11 mouse cellular contexts compared by ENCODE assay signal in the genomic region with DNA sequence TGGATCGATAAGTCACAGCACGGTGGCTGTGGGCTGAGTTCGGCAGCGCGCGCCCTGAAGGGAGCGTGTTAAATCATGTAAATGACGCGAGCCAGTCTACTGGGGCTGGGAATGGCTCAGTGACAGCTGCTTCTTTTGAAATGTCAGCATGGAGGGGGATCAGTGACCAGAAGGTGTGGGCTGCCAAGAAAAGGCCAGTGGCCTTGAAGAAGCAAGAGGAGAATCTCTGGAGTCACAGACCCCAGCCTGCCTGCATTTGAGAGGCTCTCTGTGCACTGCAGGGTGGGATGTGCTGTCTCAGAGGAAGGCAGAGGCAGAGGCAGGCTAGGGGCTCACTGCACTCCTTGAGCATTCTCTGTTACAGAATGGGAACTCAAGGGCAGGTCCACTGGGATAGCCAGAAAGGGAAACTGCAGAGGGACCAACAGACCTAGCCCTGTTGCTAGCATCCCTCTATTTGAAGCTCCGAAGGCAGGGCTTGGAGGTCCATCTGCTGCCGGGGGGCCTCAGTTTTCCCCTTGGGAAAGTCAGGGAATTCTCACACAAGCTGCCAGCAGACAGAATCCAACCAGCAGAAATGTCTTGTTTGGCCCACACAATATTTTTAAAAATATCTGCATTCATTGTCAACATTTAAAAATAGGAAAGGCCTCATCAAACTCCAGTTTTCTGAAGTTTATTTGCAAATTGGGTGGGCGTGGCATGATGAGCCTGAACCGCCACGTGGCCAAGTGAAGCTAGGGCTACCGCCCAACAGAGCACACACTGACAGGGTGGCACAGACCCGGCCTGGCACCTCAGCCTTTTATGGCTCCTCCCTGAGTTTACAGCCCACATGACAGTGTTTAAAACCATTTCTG.
DNase-seq lines count a peak whose midpoint lies in the region; ATAC-seq and TF ChIP-seq lines count a peak whose summit lies in the region.
"Had no signal": no experiment of that assay in that cellular context is flagged by ENCODE, and none has a peak within 500 bp of the region (broad histone marks: within the 10 kb centered on the region; RNA-seq: fewer than 3 reads in every experiment).

No protein-coding gene starts in this region.

- no peak overlapping the region for H3K4me3 ChIP-seq in kidney, postnatal 0 days (replicated peaks; ENCODE audit: low read depth, low read length)
- H3K4me3 ChIP-seq in gastrocnemius, adult 2 months: peak overlapping the region; percentile 24; the same call in 1 of the 2 replicates
- no peak overlapping the region for H3K4me3 ChIP-seq in midbrain, embryonic 12.5 days
- H3K4me3 ChIP-seq: liver, embryonic 15.5 days had no signal

- 35% methylated on average over 16 of the region's 16 CpGs for WGBS in kidney, postnatal 0 days
- WGBS in midbrain, embryonic 12.5 days: 40% methylated on average over 16 of the region's 16 CpGs

- no peaks in the 10 kb centered on the region for H3K36me3 ChIP-seq in kidney, postnatal 0 days (ENCODE audit: insufficient read depth, low read length)
- no peaks in the 10 kb centered on the region for H3K36me3 ChIP-seq in midbrain, embryonic 12.5 days
- H3K36me3 ChIP-seq: G1E; liver, embryonic 15.5 days had no signal

- no peak overlapping the region for H3K4me2 ChIP-seq in kidney, postnatal 0 days (ENCODE audit: low read length)
- H3K4me2 ChIP-seq in midbrain, embryonic 12.5 days (replicated peaks): peak overlapping the region; percentile 7; the same call in 1 of the 2 replicates
- H3K4me2 ChIP-seq: liver, embryonic 15.5 days had no signal

- H3K9me3 ChIP-seq in kidney, postnatal 0 days (replicated peaks; ENCODE audit: low read length): no peaks in the 10 kb centered on the region
- no peaks in the 10 kb centered on the region for H3K9me3 ChIP-seq in midbrain, embryonic 12.5 days
- H3K9me3 ChIP-seq: G1E; liver, embryonic 15.5 days had no signal

- no peak overlapping the region for H3K9ac ChIP-seq in kidney, postnatal 0 days (ENCODE audit: low read depth, low read length)
- H3K9ac ChIP-seq in midbrain, embryonic 12.5 days (replicated peaks): no peak overlapping the region
- H3K9ac ChIP-seq: liver, embryonic 15.5 days had no signal

- intact Hi-C loops in gastrocnemius, adult 2 months (cut with DNase I): no loop called here
- intact Hi-C loops in heart, postnatal 14 days (cut with DNase I): no loop called here

- H3K4me1 ChIP-seq in kidney, postnatal 0 days (replicated peaks; ENCODE audit: insufficient read depth, low read length): no peaks in the 10 kb centered on the region
- H3K4me1 ChIP-seq in midbrain, embryonic 12.5 days: peaks cover 24% of the 10 kb centered on the region
- H3K4me1 ChIP-seq: liver, embryonic 15.5 days had no signal

- DNase-seq in kidney, postnatal 0 days (ENCODE audit: low spot score): peak; percentile 46
- no peak for DNase-seq in kidney, adult 8-10 months
- peak; percentile 80 for DNase-seq in gastrocnemius, adult 2 months
- peak; percentile 24 to 37 for DNase-seq in heart, postnatal 14 days
- DNase-seq in Muller cell, postnatal 12 days (ENCODE audit: inconsistent ontology term): no peak
- DNase-seq in frontal cortex, postnatal 14 days (ENCODE audit: low spot score in 2 of 2): no peak
- DNase-seq in layer of hippocampus, postnatal 10 days (ENCODE audit: low spot score in 2 of 2): no peak
- DNase-seq: cerebellum, postnatal 36 days had no signal

- no peak for TF ChIP-seq CTCF in kidney, postnatal 0 days (IDR thresholded peaks at IDR 0.05; ENCODE audit: low read depth)
- no peak for TF ChIP-seq CTCF in gastrocnemius, adult 2 months (IDR thresholded peaks at IDR 0.05)

- no peak for ATAC-seq in kidney, postnatal 0 days (replicated peaks; ENCODE audit: low FRiP score, low read depth)
- ATAC-seq in midbrain, embryonic 12.5 days (ENCODE audit: low FRiP score, low read depth): peak; percentile 72

- H3K27ac ChIP-seq in kidney, postnatal 0 days: no peak overlapping the region
- H3K27ac ChIP-seq in gastrocnemius, adult 2 months: peak overlapping the region; percentile 57
- H3K27ac ChIP-seq in midbrain, embryonic 12.5 days (replicated peaks): peak overlapping the region; percentile 76
- H3K27ac ChIP-seq: liver, embryonic 15.5 days had no signal

- H3K27me3 ChIP-seq in kidney, postnatal 0 days (ENCODE audit: insufficient read depth, low read length): no peaks in the 10 kb centered on the region
- H3K27me3 ChIP-seq in midbrain, embryonic 12.5 days: no peaks in the 10 kb centered on the region

Comparison
In these comparisons a context has a peak if more than half of its experiments do, and no peak if none do; other contexts are left out.
1. DNase-seq: peak in kidney, postnatal 0 days (single experiment), gastrocnemius, adult 2 months (single experiment) and heart, postnatal 14 days (2 of 2); none in kidney, adult 8-10 months (0 of 2), Muller cell, postnatal 12 days (single experiment), frontal cortex, postnatal 14 days (0 of 2) and layer of hippocampus, postnatal 10 days (0 of 2).